Mouse (Mus musculus) C3H10T1/2 (cell line): Measurements from ENCODE around the gene Ctsg. TPM values are rescaled to one million over a fixed set of nuclear protein-coding genes. Genes with fewer than 3 reads are reported as not detected.

Experiments used
- polyA plus RNA-seq, 2 experiments: library from polyadenylated mRNA; unstranded; fragments of >200 nt; fragmentation: generic; extraction: Trizol; gene quantifications; one replicate each; pipeline ENCODE4 v1.2.1; 2012; ENCODE audit warnings: missing spikeins in 2 of 2

Ctsg gene
- polyA plus RNA-seq, result not detected

GRCm38 (mm10) chr14:56102386-56102785 lies at the start of gene Ctsg:
TSS of gene Ctsg (minus strand) at chr14:56102574.

GRCm38 (mm10) chr14:56132508-56132907 lies 30.1 kb upstream of the Ctsg start, which contains the start of gene Gzmd:
TSS of gene Gzmd (minus strand) at chr14:56132608.

GRCm38 (mm10) chr14:56120525-56120924 lies 18.2 kb upstream of the Ctsg start, which contains the start of gene Gzme:
TSS of gene Gzme (minus strand) at chr14:56120625.

GRCm38 (mm10) chr14:56085167-56085566 lies 17.2 kb downstream of the Ctsg start, which contains the start of gene Mcpt8:
TSS of gene Mcpt8 (minus strand) at chr14:56085273.

GRCm38 (mm10) chr14:56062213-56062612 lies 40.2 kb downstream of the Ctsg start, which contains the start of gene Mcpt4:
TSS of gene Mcpt4 (minus strand) at chr14:56062313.

Other genes starting within 250 kb of the Ctsg start
- gene Nynrin, start 248.6 kb downstream of the Ctsg start, polyA plus RNA-seq, result 1 to 10 TPM in 1 of 2 experiments, under 1 TPM in 1; 0.09 to 4.1 TPM
- gene Cbln3, start 218.2 kb downstream of the Ctsg start, polyA plus RNA-seq, result under 1 TPM; 0.08 to 0.98 TPM
- 1 to 10 TPM; 1.2 to 9.7 TPM for gene Khnyn, start 217.6 kb downstream of the Ctsg start, polyA plus RNA-seq
- gene Sdr39u1, start 202.3 kb downstream of the Ctsg start, polyA plus RNA-seq, result under 1 TPM in 1 of 2 experiments, not detected in 1; 0.44 TPM
- under 1 TPM in 1 of 2 experiments, not detected in 1; 0.05 TPM for gene Cma1, start 157.9 kb downstream of the Ctsg start, polyA plus RNA-seq
- gene Cma2, start 151.6 kb downstream of the Ctsg start, polyA plus RNA-seq, result not detected
- gene Mcpt1, start 84.6 kb downstream of the Ctsg start, polyA plus RNA-seq, result not detected
- not detected for gene Mcpt9, start 72.1 kb downstream of the Ctsg start, polyA plus RNA-seq
- gene Mcpt2, start 60.5 kb downstream of the Ctsg start, polyA plus RNA-seq, result not detected
- gene Mcpt4, start 40.3 kb downstream of the Ctsg start, polyA plus RNA-seq, result not detected
- under 1 TPM in 1 of 2 experiments, not detected in 1; 0.28 TPM for gene Mcpt8, start 17.3 kb downstream of the Ctsg start, polyA plus RNA-seq
- not detected for gene Gzme, start 18.1 kb upstream of the Ctsg start, polyA plus RNA-seq
- gene Gzmd, start 30.0 kb upstream of the Ctsg start, polyA plus RNA-seq, result not detected
- not detected for gene Gzmg, start 57.0 kb upstream of the Ctsg start, polyA plus RNA-seq
- not detected for gene Gzmn, start 72.0 kb upstream of the Ctsg start, polyA plus RNA-seq
- not detected for gene Gzmf, start 108.8 kb upstream of the Ctsg start, polyA plus RNA-seq
- gene Gzmc, start 132.1 kb upstream of the Ctsg start, polyA plus RNA-seq, result not detected
- not detected for gene Gzmb, start 159.7 kb upstream of the Ctsg start, polyA plus RNA-seq